Mouse (Mus musculus) MEL (cell line): ENCODE results near the gene Hadhb. TPM values are rescaled to one million over a fixed set of nuclear protein-coding genes. Genes with fewer than 3 reads are reported as not detected.

Experiments
- DNase-seq: peaks from one replicate; pipeline ENCODE4 v3.0.0; 2011; ENCODE audit warnings: low read depth, low spot score
- H3K27ac ChIP-seq: 2 replicates; pipeline ENCODE4 v1.5.1; 2012; ENCODE audit warnings: low read depth, mild to moderate bottlenecking, control low read depth, low read length, moderate library complexity; ENCODE audit not compliant: control insufficient read depth
- H3K27me3 ChIP-seq, 2 experiments: fragments of 150-350 bp in 1 of 2; sonication (generic) in 1 of 2; 2 replicates each; pipeline ENCODE4 v1.6.1; 2012; ENCODE audit warnings: low read length in 2 of 2, mild to moderate bottlenecking in 2 of 2, improper control_type of control experiment in 1 of 2, moderate library complexity in 1 of 2; ENCODE audit not compliant: insufficient read depth in 2 of 2, control insufficient read depth in 1 of 2
- H3K36me3 ChIP-seq, 2 experiments: 2 replicates each; pipeline ENCODE4 v1.6.1; 2012 to 2014; ENCODE audit warnings: low read length in 2 of 2, improper control_type of control experiment in 1 of 2, inconsistent platforms in 1 of 2, mild to moderate bottlenecking in 1 of 2; ENCODE audit not compliant: insufficient read depth in 2 of 2, control insufficient read depth in 1 of 2
- H3K4me1 ChIP-seq, 2 experiments: fragments of 150-350 bp in 1 of 2; sonication (generic) in 1 of 2; 2 replicates each; pipeline ENCODE4 v1.6.1; 2012; ENCODE audit warnings: low read length in 2 of 2, improper control_type of control experiment in 1 of 2, mild to moderate bottlenecking in 1 of 2; ENCODE audit not compliant: insufficient read depth in 2 of 2, control insufficient read depth in 1 of 2
- H3K4me3 ChIP-seq, 2 experiments: fragments of 150-350 bp in 1 of 2; sonication (generic) in 1 of 2; 2 replicates each; pipeline ENCODE4 v1.5.1; 2012; ENCODE audit warnings: low read depth in 2 of 2, low read length in 2 of 2, mild to moderate bottlenecking in 2 of 2, moderate library complexity in 2 of 2, control low read depth in 1 of 2, improper control_type of control experiment in 1 of 2; ENCODE audit not compliant: control insufficient read depth in 1 of 2, insufficient read depth in 1 of 2
- H3K79me2 ChIP-seq: 2 replicates; pipeline ENCODE4 v1.6.1; 2012; ENCODE audit warnings: mild to moderate bottlenecking, low read length, moderate library complexity; ENCODE audit not compliant: control insufficient read depth, poor library complexity, insufficient read depth
- H3K9ac ChIP-seq: 2 replicates; pipeline ENCODE4 v1.6.1; 2012; ENCODE audit warnings: low read depth, mild to moderate bottlenecking, control low read depth, low read length, moderate library complexity; ENCODE audit not compliant: control insufficient read depth, poor library complexity, severe bottlenecking
- H3K9me3 ChIP-seq: fragments of 150-350 bp; sonication (generic); replicated peaks from 2 replicates; pipeline ENCODE4 v1.6.1; 2012; ENCODE audit warnings: mild to moderate bottlenecking, low read length, improper control_type of control experiment, moderate library complexity; ENCODE audit not compliant: insufficient read depth
- CHD2 ChIP-seq: IDR thresholded peaks from 2 replicates; pipeline ENCODE4 v1.6.1; 2011; ENCODE audit warnings: low read length, improper control_type of control experiment
- EP300 ChIP-seq, 2 experiments: IDR thresholded peaks; 2 replicates each; pipeline ENCODE4 v1.6.1; 2011; ENCODE audit warnings: improper control_type of control experiment in 2 of 2, low read length in 2 of 2, low read depth in 1 of 2, mild to moderate bottlenecking in 1 of 2
- ETS1 ChIP-seq: IDR thresholded peaks from 2 replicates; pipeline ENCODE4 v1.6.1; 2012; ENCODE audit warnings: low read depth, mild to moderate bottlenecking, inconsistent platforms, low read length, improper control_type of control experiment, moderate library complexity
- GABPA ChIP-seq: IDR thresholded peaks from 2 replicates; pipeline ENCODE4 v1.6.1; 2012; ENCODE audit warnings: low read depth, mild to moderate bottlenecking, inconsistent platforms, low read length, improper control_type of control experiment, moderate library complexity
- HCFC1 ChIP-seq: IDR thresholded peaks from 2 replicates; pipeline ENCODE4 v1.6.1; 2012; ENCODE audit warnings: low read depth, mild to moderate bottlenecking, inconsistent platforms, low read length, improper control_type of control experiment, moderate library complexity
- JUND ChIP-seq: IDR thresholded peaks from 2 replicates; pipeline ENCODE4 v1.6.1; 2011; ENCODE audit warnings: low read depth, mild to moderate bottlenecking, improper control_type of control experiment, low read length
- MAFK ChIP-seq: IDR thresholded peaks from 2 replicates; pipeline ENCODE4 v1.6.1; 2011; ENCODE audit warnings: low read depth, mild to moderate bottlenecking, low read length, improper control_type of control experiment, borderline replicate concordance
- MXI1 ChIP-seq: IDR thresholded peaks from 2 replicates; pipeline ENCODE4 v1.6.1; 2011; ENCODE audit warnings: mild to moderate bottlenecking, low read depth, low read length, improper control_type of control experiment
- RAD21 ChIP-seq: IDR thresholded peaks from 2 replicates; pipeline ENCODE4 v1.6.1; 2011; ENCODE audit warnings: mild to moderate bottlenecking, low read depth, low read length, improper control_type of control experiment
- TAL1 ChIP-seq: IDR thresholded peaks from 2 replicates; pipeline ENCODE4 v1.6.1; 2012; ENCODE audit warnings: mild to moderate bottlenecking, inconsistent platforms, low read length, moderate library complexity, mixed read lengths
- TBP ChIP-seq: IDR thresholded peaks from 2 replicates; pipeline ENCODE4 v1.8.0; 2011; ENCODE audit warnings: low read depth, low read length, improper control_type of control experiment
- TCF12 ChIP-seq: IDR thresholded peaks from 2 replicates; pipeline ENCODE4 v1.6.1; 2014; ENCODE audit warnings: low read depth, mild to moderate bottlenecking, inconsistent platforms, low read length, improper control_type of control experiment, moderate library complexity
- USF1 ChIP-seq: IDR thresholded peaks from 2 replicates; pipeline ENCODE4 v1.6.1; 2014; ENCODE audit warnings: low read depth, mild to moderate bottlenecking, inconsistent platforms, low read length, improper control_type of control experiment, moderate library complexity
- USF2 ChIP-seq, 2 experiments: IDR thresholded peaks; 2 replicates each; pipeline ENCODE4 v1.6.1; 2011 to 2012; ENCODE audit warnings: improper control_type of control experiment in 2 of 2, low read length in 2 of 2, borderline replicate concordance in 1 of 2, inconsistent platforms in 1 of 2, low read depth in 1 of 2, mild to moderate bottlenecking in 1 of 2; ENCODE audit not compliant: insufficient read depth in 1 of 2
- ZC3H11A ChIP-seq: IDR thresholded peaks from 2 replicates; pipeline ENCODE4 v1.6.1; 2012; ENCODE audit warnings: low read depth, mild to moderate bottlenecking, inconsistent platforms, low read length, improper control_type of control experiment
- ZKSCAN1 ChIP-seq: IDR thresholded peaks from 2 replicates; pipeline ENCODE4 v1.6.1; 2012; ENCODE audit warnings: low read depth, mild to moderate bottlenecking, inconsistent platforms, low read length, improper control_type of control experiment, moderate library complexity
- ZNF384 ChIP-seq: IDR thresholded peaks from 2 replicates; pipeline ENCODE4 v1.6.1; 2012; ENCODE audit warnings: low read depth, mild to moderate bottlenecking, inconsistent platforms, low read length, improper control_type of control experiment
- polyA plus RNA-seq, 2 experiments: library from polyadenylated mRNA; stranded (reverse) in 1 of 2; unstranded in 1 of 2; fragments of >175 nt in 1 of 2; fragments of >200 nt in 1 of 2; gene quantifications; 2 replicates each; pipeline versions ENCODE4 v1.2.1 to v1.2.4; 2012; ENCODE audit warnings: low replicate concordance in 2 of 2, low read depth in 1 of 2; ENCODE audit not compliant: insufficient read length in 2 of 2, insufficient read depth in 1 of 2, missing spikeins in 1 of 2
- total RNA-seq: library from RNA; depleted of rRNA; stranded (reverse); fragments of 300-350 nt; gene quantifications from 2 replicates; pipeline ENCODE4 v1.2.3, GENCODE M21; 2012

The Hadhb gene
- total and polyA plus RNA-seq, 3 experiments, result 33.0 to 162 (median 161) TPM

GRCm38 (mm10) chr5:30132173-30132572 is 22.9 kb upstream of the Hadhb start:
- Histone ChIP-seq H3K27ac (no peak overlapping the region), H3K36me3 (peaks cover 0 to 35% of the 10 kb centered on the region in 2 experiments; a peak in 2 of 4 replicates), H3K9me3 (no peaks in the 10 kb centered on the region), H3K4me1 (no peaks in the 10 kb centered on the region), H3K9ac (no peak overlapping the region), H3K79me2 (no peaks in the 10 kb centered on the region), H3K27me3 (no peaks in the 10 kb centered on the region), H3K4me3 (no peak overlapping the region)
- TF ChIP-seq HCFC1 (no peak), TAL1 (no peak), MXI1 (no peak), RAD21 (no peak), GABPA (no peak), ZC3H11A (no peak), EP300 (IDR thresholded peaks at IDR 0.05; ENCODE audit: low read depth in 1 of 2, low read length in 2 of 2) (no peak), JUND (no peak), ZNF384 (no peak), ETS1 (no peak), TBP (no peak), MAFK (no peak), ZKSCAN1 (no peak), USF1 (no peak), USF2 (IDR thresholded peaks at IDR 0.05; ENCODE audit: borderline replicate concordance in 1 of 2, insufficient read depth in 1 of 2, low read depth in 1 of 2, low read length in 2 of 2) (no peak), TCF12 (no peak)
- DNase-seq, result no peak

GRCm38 (mm10) chr5:30135711-30136231 is 19.3 kb upstream of the Hadhb start:
- H3K36me3 ChIP-seq, result peaks cover 0 to 44% of the 10 kb centered on the region in 2 experiments; a peak in 2 of 4 replicates

More at GRCm38 (mm10) chr5:30135711-30136231, 19.3 kb upstream of the Hadhb start:
- TF ChIP-seq CHD2 (no peak), JUND (no peak)
- Histone ChIP-seq H3K4me3 (no peak overlapping the region), H3K9me3 (no peaks in the 10 kb centered on the region), H3K79me2 (no peaks in the 10 kb centered on the region), H3K27ac (no peak overlapping the region), H3K4me1 (no peaks in the 10 kb centered on the region), H3K9ac (no peak overlapping the region), H3K27me3 (no peaks in the 10 kb centered on the region)
- no peak for DNase-seq
